Mouse (Mus musculus) liver, embryonic 11.5 days (tissue): Measurements from ENCODE around the gene Olfr1387. TPM values are rescaled to one million over a fixed set of nuclear protein-coding genes. Genes with fewer than 3 reads are reported as not detected.
"Not testable (repeated sequence)": the region's sequence is repeated elsewhere in the genome, so short reads cannot be mapped to it uniquely, and the experiment has no call there.

Experiments
- ATAC-seq: fragments of 200-750 bp; cut with Nextera tagmentation; replicated peaks from 2 replicates; pipeline ENCODE4 v1.8.0; 2017; ENCODE audit warnings: moderate number of reproducible peaks, mild to moderate bottlenecking, moderate TSS enrichment, moderate library complexity; ENCODE audit not compliant: low FRiP score
- DNase-seq: peaks from one replicate; pipeline ENCODE4 v3.0.0-alpha.2; 2017; ENCODE audit warnings: low spot score
- H3K27ac ChIP-seq: fragments of 300-500 bp; sonication (generic); 2 replicates; pipeline ENCODE4 v1.5.1; 2014; ENCODE audit warnings: mild to moderate bottlenecking, low read depth, low read length, control low read depth
- H3K27me3 ChIP-seq: fragments of 300-500 bp; sonication (generic); replicated peaks from 2 replicates; pipeline ENCODE4 v1.6.1; 2014; ENCODE audit warnings: low read length, mixed read lengths; ENCODE audit not compliant: control insufficient read depth, insufficient read depth
- H3K36me3 ChIP-seq: fragments of 300-500 bp; sonication (generic); 2 replicates; pipeline ENCODE4 v1.6.1; 2014; ENCODE audit warnings: mild to moderate bottlenecking, low read length, moderate library complexity, mixed read lengths; ENCODE audit not compliant: control insufficient read depth, insufficient read depth
- H3K4me1 ChIP-seq: fragments of 300-500 bp; sonication (generic); replicated peaks from 2 replicates; pipeline ENCODE4 v1.6.1; 2014; ENCODE audit warnings: low read length, mixed read lengths; ENCODE audit not compliant: control insufficient read depth, insufficient read depth
- H3K4me2 ChIP-seq: fragments of 300-500 bp; sonication (generic); 2 replicates; pipeline ENCODE4 v1.6.1; 2014; ENCODE audit warnings: mild to moderate bottlenecking, control low read depth, moderate library complexity
- H3K4me3 ChIP-seq: fragments of 300-500 bp; sonication (generic); 2 replicates; pipeline ENCODE4 v1.5.1; 2014; ENCODE audit warnings: low read depth, low read length, control low read depth
- H3K9ac ChIP-seq: fragments of 300-500 bp; sonication (generic); 2 replicates; pipeline ENCODE4 v1.6.1; 2014; ENCODE audit warnings: low read depth, low read length, control low read depth
- H3K9me3 ChIP-seq: fragments of 300-500 bp; sonication (generic); 2 replicates; pipeline ENCODE4 v1.6.1; 2016; ENCODE audit warnings: low read length, inconsistent platforms, mixed read lengths; ENCODE audit not compliant: control insufficient read depth
- WGBS: fragments of 180-500 bp; shearing (Covaris S2); extraction: QIAGEN DNeasy Blood & Tissue Kit; methylation state at CpG from one replicate; pipeline ENCODE4 v1.1.7; 2014; 5-methylcytosine and 5-hydroxymethylcytosine counted together
- polyA plus RNA-seq: library from polyadenylated mRNA; unstranded; fragments of >200 nt; fragmentation: Nextera tagmentation; extraction: Ambion mirVana; gene quantifications from 2 replicates; pipeline ENCODE4 v1.2.1, GENCODE M21; 2014

Gene Olfr1387
- polyA plus RNA-seq, 1 experiment from 2014 or later, result not detected

GRCm38 (mm10) chr11:49488770-49489169 lies 33.6 kb downstream of the Olfr1387 start, which contains the start of gene Olfr1385:
Olfr1385 (plus strand) TSS chr11:49489070.
- H3K27ac ChIP-seq, H3K36me3 ChIP-seq, H3K4me3 ChIP-seq, H3K9ac ChIP-seq, H3K27me3 ChIP-seq, H3K4me1 ChIP-seq, DNase-seq, H3K4me2 ChIP-seq, H3K9me3 ChIP-seq, ATAC-seq: not testable (repeated sequence)
- 75% methylated on average over 1 of the region's 1 CpGs for WGBS

Other genes with a start within 250 kb of the Olfr1387 start
- 41.7 and 43.3 TPM in 2 replicates for gene Mgat1, start 211.2 kb upstream of the Olfr1387 start, polyA plus RNA-seq
- 0.13 TPM in 1 of 2 replicates, not detected in the other for gene Olfr1393, start 177.0 kb upstream of the Olfr1387 start, polyA plus RNA-seq
- not detected in 2 replicates for gene Olfr1392, start 170.1 kb upstream of the Olfr1387 start, polyA plus RNA-seq
- gene Olfr10, start 150.6 kb upstream of the Olfr1387 start, polyA plus RNA-seq, result not detected in 2 replicates
- gene Olfr1391, start 132.6 kb upstream of the Olfr1387 start, polyA plus RNA-seq, result not detected in 2 replicates
- not detected in 2 replicates for gene Olfr1390, start 120.2 kb upstream of the Olfr1387 start, polyA plus RNA-seq
- not detected in 2 replicates for gene Olfr1389, start 32.3 kb upstream of the Olfr1387 start, polyA plus RNA-seq
- 0.19 and 0.21 TPM in 2 replicates for gene Olfr1388, start 18.7 kb upstream of the Olfr1387 start, polyA plus RNA-seq
- gene Olfr1386, start 9.7 kb downstream of the Olfr1387 start, polyA plus RNA-seq, result not detected in 2 replicates
- gene Olfr1385, start 33.7 kb downstream of the Olfr1387 start, polyA plus RNA-seq, result not detected in 2 replicates
- not detected in 2 replicates for gene Olfr1384, start 51.4 kb downstream of the Olfr1387 start, polyA plus RNA-seq
- gene Olfr1383, start 64.3 kb downstream of the Olfr1387 start, polyA plus RNA-seq, result not detected in 2 replicates
- gene Olfr1382, start 72.9 kb downstream of the Olfr1387 start, polyA plus RNA-seq, result not detected in 2 replicates
- not detected in 2 replicates for gene Olfr1381, start 88.1 kb downstream of the Olfr1387 start, polyA plus RNA-seq
- not detected in 2 replicates for gene Olfr1380, start 101.5 kb downstream of the Olfr1387 start, polyA plus RNA-seq
- 9.2 and 9.9 TPM in 2 replicates for gene Flt4, start 153.9 kb downstream of the Olfr1387 start, polyA plus RNA-seq
- not detected in 2 replicates for gene Scgb3a1, start 208.3 kb downstream of the Olfr1387 start, polyA plus RNA-seq